Mouse (Mus musculus) testis, adult 10 weeks (tissue): ENCODE data around the gene Eml2. TPM values are rescaled to one million over a fixed set of nuclear protein-coding genes. Genes with fewer than 3 reads are reported as not detected.

ENCODE experiments used
- polyA plus RNA-seq: library from polyadenylated mRNA; stranded (reverse); fragments of 350-450 nt; fragmentation: Illumina TruSeq; extraction: RNeasy Lipid Tissue Mini Kit (QIAGEN cat#74804); gene quantifications from one replicate; pipeline ENCODE4 v1.2.3, GENCODE M21; 2014; ENCODE audit warnings: low read depth, low replicate concordance

The Eml2 gene
- polyA plus RNA-seq: 0.31 TPM

GRCm38 (mm10) chr7:19175708-19176515, at the start of gene Eml2:
Gene Eml2 (plus strand): TSS chr7:19176421.

GRCm38 (mm10) chr7:19148875-19149541, 27.2 kb upstream of the Eml2 start, which contains the start of gene Qpctl:
Gene Qpctl (minus strand): TSS chr7:19149291.

GRCm38 (mm10) chr7:19149626-19150025, 26.6 kb upstream of the Eml2 start, which contains the start of gene Snrpd2:
Gene Snrpd2 (plus strand): TSS chr7:19149722.

GRCm38 (mm10) chr7:19165656-19166423, 10.4 kb upstream of the Eml2 start, which contains the start of gene Gipr:
Gene Gipr (minus strand): TSS chr7:19166127.

GRCm38 (mm10) chr7:19211996-19212755, 36.0 kb downstream of the Eml2 start, which contains the start of gene Gpr4:
Gene Gpr4 (plus strand): TSS chr7:19212538.

GRCm38 (mm10) chr7:19227883-19228792, 51.9 kb downstream of the Eml2 start, which contains the start of gene Opa3:
Gene Opa3 (plus strand): TSS chr7:19228334.

Other genes with a start within 250 kb of the Eml2 start
- gene Nanos2, start 189.0 kb upstream of the Eml2 start, polyA plus RNA-seq: not detected
- 1.3 TPM for gene Mypop, start 185.2 kb upstream of the Eml2 start, polyA plus RNA-seq
- gene Irf2bp1, start 172.4 kb upstream of the Eml2 start, polyA plus RNA-seq: 0.39 TPM
- 0.42 TPM for gene Foxa3, start 152.9 kb upstream of the Eml2 start, polyA plus RNA-seq
- 12.0 TPM for gene Sympk, start 152.0 kb upstream of the Eml2 start, polyA plus RNA-seq
- 9.7 TPM for gene Rsph6a, start 121.7 kb upstream of the Eml2 start, polyA plus RNA-seq
- gene Dmwd, start 100.2 kb upstream of the Eml2 start, polyA plus RNA-seq: 2.8 TPM
- gene Dmpk, start 92.6 kb upstream of the Eml2 start, polyA plus RNA-seq: 2.4 TPM
- 0.25 TPM for gene Six5, start 81.8 kb upstream of the Eml2 start, polyA plus RNA-seq
- 5.8 TPM for gene Gm4969, start 58.1 kb upstream of the Eml2 start, polyA plus RNA-seq
- gene Fbxo46, start 56.6 kb upstream of the Eml2 start, polyA plus RNA-seq: 0.88 TPM
- 3.1 TPM for gene Qpctl, start 27.1 kb upstream of the Eml2 start, polyA plus RNA-seq
- 5.1 TPM for gene Snrpd2, start 26.7 kb upstream of the Eml2 start, polyA plus RNA-seq
- 3.4 TPM for gene Gipr, start 10.3 kb upstream of the Eml2 start, polyA plus RNA-seq
- gene Gpr4, start 36.1 kb downstream of the Eml2 start, polyA plus RNA-seq: 2.3 TPM
- gene Opa3, start 51.9 kb downstream of the Eml2 start, polyA plus RNA-seq: 3.4 TPM
- gene Vasp, start 95.4 kb downstream of the Eml2 start, polyA plus RNA-seq: 50.9 TPM
- gene Ppm1n, start 103.6 kb downstream of the Eml2 start, polyA plus RNA-seq: not detected
- 0.62 TPM for gene Rtn2, start 106.2 kb downstream of the Eml2 start, polyA plus RNA-seq
- gene Fosb, start 133.6 kb downstream of the Eml2 start, polyA plus RNA-seq: 0.28 TPM
- 0.92 TPM for gene Ercc1, start 168.4 kb downstream of the Eml2 start, polyA plus RNA-seq
- gene Cd3eap, start 183.1 kb downstream of the Eml2 start, polyA plus RNA-seq: 0.87 TPM
- gene Ppp1r13l, start 183.3 kb downstream of the Eml2 start, polyA plus RNA-seq: 1.0 TPM
- gene Ercc2, start 205.6 kb downstream of the Eml2 start, polyA plus RNA-seq: 0.67 TPM
- not detected for gene Klc3, start 227.7 kb downstream of the Eml2 start, polyA plus RNA-seq
- gene Ckm, start 228.4 kb downstream of the Eml2 start, polyA plus RNA-seq: not detected